Mouse (Mus musculus) forebrain, embryonic 15.5 days (tissue): ENCODE measurements at regions not wholly inside any gene's neighbourhood (a gene's known extent, or its start where the extent isn't known, plus 50 kb on each side); places are given as distances from the start of the nearest gene placed in this dataset.

Source experiments
- ATAC-seq: fragments of 200-750 bp; cut with Nextera tagmentation; replicated peaks from 2 replicates; pipeline ENCODE4 v1.8.0; 2017; ENCODE audit warnings: mild to moderate bottlenecking, moderate TSS enrichment, moderate library complexity
- H3K27ac ChIP-seq: fragments of 300-500 bp; sonication (generic); replicated peaks from 2 replicates; pipeline ENCODE4 v1.5.1; 2015; ENCODE audit warnings: mild to moderate bottlenecking, inconsistent platforms
- H3K27me3 ChIP-seq: fragments of 300-500 bp; sonication (generic); 2 replicates; pipeline ENCODE4 v1.6.1; 2015; ENCODE audit warnings: inconsistent platforms
- H3K36me3 ChIP-seq: fragments of 300-500 bp; sonication (generic); 2 replicates; pipeline ENCODE4 v1.6.1; 2015; ENCODE audit warnings: mild to moderate bottlenecking, inconsistent platforms
- H3K4me1 ChIP-seq: fragments of 300-500 bp; sonication (generic); 2 replicates; pipeline ENCODE4 v1.6.1; 2015; ENCODE audit warnings: inconsistent platforms
- H3K4me2 ChIP-seq: fragments of 300-500 bp; sonication (generic); replicated peaks from 2 replicates; pipeline ENCODE4 v1.6.1; 2015; ENCODE audit warnings: mild to moderate bottlenecking, inconsistent platforms
- H3K4me3 ChIP-seq: fragments of 300-500 bp; sonication (generic); 2 replicates; pipeline ENCODE4 v1.5.1; 2015; ENCODE audit warnings: mild to moderate bottlenecking, inconsistent platforms
- H3K9ac ChIP-seq: fragments of 300-500 bp; sonication (generic); replicated peaks from 2 replicates; pipeline ENCODE4 v1.6.1; 2015; ENCODE audit warnings: mild to moderate bottlenecking, inconsistent platforms
- H3K9me3 ChIP-seq: fragments of 300-500 bp; sonication (generic); 2 replicates; pipeline ENCODE4 v1.6.1; 2016; ENCODE audit warnings: inconsistent platforms
- WGBS: fragments of 180-500 bp; shearing (Covaris S2); methylation state at CpG from one replicate; pipeline ENCODE4 v1.1.7; 2015; ENCODE audit warnings: mixed read lengths; 5-methylcytosine and 5-hydroxymethylcytosine counted together

- Histone ChIP-seq H3K4me1 (no peaks in the 10 kb centered on the region), H3K9ac (no peak overlapping the region), H3K9me3 (no peaks in the 10 kb centered on the region), H3K27ac (no peak overlapping the region), H3K4me2 (no peak overlapping the region), H3K4me3 (no peak overlapping the region), H3K36me3 (no peaks in the 10 kb centered on the region), H3K27me3 (no peaks in the 10 kb centered on the region)
- no peak for ATAC-seq
- WGBS: 94% methylated on average over 2 of the region's 2 CpGs
These were observed 104.0 kb upstream of the Nr2f2 start for GRCm38 (mm10) chr7:70470557-70470956.

GRCm38 (mm10) chr7:70462131-70462530, 95.6 kb upstream of the Nr2f2 start:
- Histone ChIP-seq H3K27ac (no peak overlapping the region), H3K4me2 (no peak overlapping the region), H3K4me1 (no peaks in the 10 kb centered on the region), H3K27me3 (no peaks in the 10 kb centered on the region), H3K9ac (no peak overlapping the region), H3K36me3 (no peaks in the 10 kb centered on the region), H3K9me3 (no peaks in the 10 kb centered on the region), H3K4me3 (no peak overlapping the region)
- 92% methylated on average over 4 of the region's 4 CpGs for WGBS
- no peak for ATAC-seq

- Histone ChIP-seq H3K4me1 (no peaks in the 10 kb centered on the region), H3K27ac (no peak overlapping the region), H3K36me3 (no peaks in the 10 kb centered on the region), H3K4me3 (no peak overlapping the region), H3K27me3 (no peaks in the 10 kb centered on the region), H3K9ac (no peak overlapping the region), H3K9me3 (no peaks in the 10 kb centered on the region), H3K4me2 (no peak overlapping the region)
- WGBS: 64% methylated on average over 1 of the region's 1 CpGs
- ATAC-seq: no peak
These were observed 88.0 kb upstream of the Nr2f2 start for GRCm38 (mm10) chr7:70454525-70454924.

- Histone ChIP-seq H3K4me1 (no peaks in the 10 kb centered on the region), H3K9me3 (no peaks in the 10 kb centered on the region), H3K4me2 (no peak overlapping the region), H3K27ac (no peak overlapping the region), H3K4me3 (no peak overlapping the region), H3K27me3 (no peaks in the 10 kb centered on the region), H3K36me3 (no peaks in the 10 kb centered on the region), H3K9ac (no peak overlapping the region)
- 52% methylated on average over 4 of the region's 4 CpGs for WGBS
- no peak for ATAC-seq
These were observed 86.3 kb upstream of the Nr2f2 start for GRCm38 (mm10) chr7:70452816-70453215.

- 95% methylated on average over 6 of the region's 6 CpGs for WGBS
- Histone ChIP-seq H3K36me3 (no peaks in the 10 kb centered on the region), H3K9me3 (no peaks in the 10 kb centered on the region), H3K9ac (no peak overlapping the region), H3K27ac (no peak overlapping the region), H3K4me3 (no peak overlapping the region), H3K4me1 (no peaks in the 10 kb centered on the region), H3K4me2 (no peak overlapping the region), H3K27me3 (no peaks in the 10 kb centered on the region)
- ATAC-seq: no peak
These were observed 72.4 kb upstream of the Nr2f2 start for GRCm38 (mm10) chr7:70438908-70439307.

GRCm38 (mm10) chr7:70433838-70434237, 67.3 kb upstream of the Nr2f2 start:
- no peak overlapping the region for H3K9ac ChIP-seq
- H3K4me3 ChIP-seq: no peak overlapping the region
- H3K4me2 ChIP-seq: no peak overlapping the region
- 77% methylated on average over 8 of the region's 8 CpGs for WGBS
- no peaks in the 10 kb centered on the region for H3K4me1 ChIP-seq
- H3K27ac ChIP-seq: no peak overlapping the region
- H3K27me3 ChIP-seq: no peaks in the 10 kb centered on the region
- H3K9me3 ChIP-seq: no peaks in the 10 kb centered on the region
- H3K36me3 ChIP-seq: no peaks in the 10 kb centered on the region
- ATAC-seq: no peak

GRCm38 (mm10) chr7:70433358-70433757, 66.8 kb upstream of the Nr2f2 start:
- H3K4me1 ChIP-seq: no peaks in the 10 kb centered on the region
- no peak overlapping the region for H3K9ac ChIP-seq
- H3K9me3 ChIP-seq: no peaks in the 10 kb centered on the region
- no peak overlapping the region for H3K27ac ChIP-seq
- ATAC-seq: no peak
- WGBS: 80% methylated on average over 6 of the region's 6 CpGs
- H3K4me2 ChIP-seq: no peak overlapping the region
- H3K27me3 ChIP-seq: no peaks in the 10 kb centered on the region
- H3K36me3 ChIP-seq: no peaks in the 10 kb centered on the region
- H3K4me3 ChIP-seq: no peak overlapping the region

GRCm38 (mm10) chr7:70431712-70432111, 65.2 kb upstream of the Nr2f2 start:
- no peak for ATAC-seq
- Histone ChIP-seq H3K9me3 (no peaks in the 10 kb centered on the region), H3K9ac (no peak overlapping the region), H3K4me3 (no peak overlapping the region), H3K27me3 (no peaks in the 10 kb centered on the region), H3K27ac (no peak overlapping the region), H3K4me1 (no peaks in the 10 kb centered on the region), H3K4me2 (no peak overlapping the region), H3K36me3 (no peaks in the 10 kb centered on the region)
- 62% methylated on average over 2 of the region's 2 CpGs for WGBS

- 65% methylated on average over 2 of the region's 2 CpGs for WGBS
These were observed 62.8 kb upstream of the Nr2f2 start for GRCm38 (mm10) chr7:70429326-70429725.

GRCm38 (mm10) chr7:70424231-70424620, 57.7 kb upstream of the Nr2f2 start:
- Histone ChIP-seq H3K4me2 (no peak overlapping the region), H3K9ac (no peak overlapping the region), H3K4me3 (no peak overlapping the region), H3K4me1 (peaks cover 12% of the 10 kb centered on the region), H3K9me3 (no peaks in the 10 kb centered on the region), H3K27ac (no peak overlapping the region), H3K27me3 (no peaks in the 10 kb centered on the region), H3K36me3 (no peaks in the 10 kb centered on the region)
- WGBS: 6% methylated on average over 4 of the region's 4 CpGs
- ATAC-seq: peak; percentile 99

More at GRCm38 (mm10) chr7:70429326-70429725, 62.8 kb upstream of the Nr2f2 start:
- no peaks in the 10 kb centered on the region for H3K27me3 ChIP-seq
- no peak overlapping the region for H3K9ac ChIP-seq
- H3K4me3 ChIP-seq: no peak overlapping the region
- H3K4me2 ChIP-seq: no peak overlapping the region
- H3K36me3 ChIP-seq: no peaks in the 10 kb centered on the region
- no peak for ATAC-seq
- no peaks in the 10 kb centered on the region for H3K9me3 ChIP-seq
- H3K27ac ChIP-seq: no peak overlapping the region
- peaks cover 3% of the 10 kb centered on the region; the same call in 1 of the 2 replicates for H3K4me1 ChIP-seq

GRCm38 (mm10) chr7:70423524-70424230, 57.1 kb upstream of the Nr2f2 start:
- 22% methylated on average over 10 of the region's 10 CpGs for WGBS
- Histone ChIP-seq H3K4me2 (no peak overlapping the region), H3K4me3 (no peak overlapping the region), H3K9ac (no peak overlapping the region), H3K4me1 (peaks cover 12% of the 10 kb centered on the region), H3K27ac (no peak overlapping the region), H3K36me3 (no peaks in the 10 kb centered on the region), H3K27me3 (no peaks in the 10 kb centered on the region), H3K9me3 (no peaks in the 10 kb centered on the region)
- ATAC-seq: peak; percentile 70

- Histone ChIP-seq H3K36me3 (no peaks in the 10 kb centered on the region), H3K27ac (no peak overlapping the region), H3K4me2 (no peak overlapping the region), H3K4me1 (no peaks in the 10 kb centered on the region), H3K4me3 (no peak overlapping the region), H3K9ac (no peak overlapping the region), H3K27me3 (no peaks in the 10 kb centered on the region), H3K9me3 (no peaks in the 10 kb centered on the region)
- no peak for ATAC-seq
- 85% methylated on average over 10 of the region's 10 CpGs for WGBS
These were observed 49.8 kb upstream of the Nr2f2 start for GRCm38 (mm10) chr7:70416185-70416941.
